Mouse (Mus musculus) cerebellum, adult 2 months (tissue): ENCODE measurements at regions not wholly inside any gene's neighbourhood (a gene's known extent, or its start where the extent isn't known, plus 50 kb on each side); places are given as distances from the start of the nearest gene placed in this dataset.

Source experiments
- CTCF ChIP-seq: fragments of 200-500 bp; IDR thresholded peaks from 2 replicates; pipeline ENCODE4 v1.5.1; 2011; ENCODE audit warnings: low read depth, mild to moderate bottlenecking, control low read depth, low read length, moderate library complexity, borderline replicate concordance; ENCODE audit not compliant: insufficient read depth
- POLR2A ChIP-seq: fragments of 200-500 bp; IDR thresholded peaks from 2 replicates; pipeline ENCODE4 v1.6.1; 2011; ENCODE audit warnings: low read length, control low read depth, borderline replicate concordance; ENCODE audit not compliant: insufficient read depth

GRCm38 (mm10) chr4:71306690-71307089 lies 451.1 kb downstream of the Gm11232 start:
- no peak for TF ChIP-seq POLR2A
- no peak for TF ChIP-seq CTCF
